Comparison of ENCODE assay signal across 12 mouse cellular contexts in the genomic region with DNA sequence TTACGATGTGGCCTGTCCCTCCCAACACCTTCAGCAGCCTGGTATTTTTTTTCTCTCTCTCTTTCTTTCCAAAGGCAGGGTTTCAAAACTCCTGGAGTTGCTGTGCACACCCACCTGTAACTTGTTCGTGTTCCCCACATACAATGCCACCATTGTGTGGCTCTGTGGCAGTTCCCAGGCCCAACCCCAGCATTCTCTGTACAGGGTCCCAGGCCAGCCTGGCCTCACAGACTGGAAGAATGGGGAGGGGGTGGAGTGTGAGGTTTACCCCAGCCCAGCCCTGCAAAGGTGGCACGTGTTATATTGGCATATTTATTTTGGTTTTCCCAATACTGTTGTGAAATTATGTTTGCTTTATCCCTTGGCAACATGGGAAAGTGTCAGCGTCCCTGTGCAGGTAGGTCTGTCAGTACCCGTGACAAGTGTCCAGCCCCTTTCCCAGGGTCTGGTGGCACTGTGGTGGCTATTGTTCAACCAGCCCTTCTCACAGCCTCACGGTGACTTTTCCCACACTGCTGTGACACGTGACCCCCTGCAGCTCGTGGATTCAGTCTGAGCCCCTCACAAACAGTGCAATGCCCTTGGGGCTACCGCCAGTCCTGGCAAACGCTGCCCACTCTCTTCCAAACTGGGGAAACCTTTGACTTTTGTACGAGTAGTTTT.
A peak's percentile ranks its signal among the peaks of the same experiment; 100 is the strongest.
DNase-seq lines count a peak whose midpoint lies in the region; ATAC-seq lines count a peak whose summit lies in the region.
"Had no signal": no experiment of that assay in that cellular context is flagged by ENCODE, and none has a peak within 500 bp of the region (broad histone marks: within the 10 kb centered on the region; RNA-seq: fewer than 3 reads in every experiment).

No protein-coding gene starts in this region.

- H3K4me3 ChIP-seq in kidney, embryonic 16.5 days (ENCODE audit: low read length): no peak overlapping the region
- H3K4me3 ChIP-seq in embryonic facial prominence, embryonic 10.5 days: no peak overlapping the region
- no peak overlapping the region for H3K4me3 ChIP-seq in liver, embryonic 16.5 days (ENCODE audit: low read depth, low read length)
- H3K4me3 ChIP-seq: neural tube, embryonic 12.5 days had no signal

- peak; percentile 33 for ATAC-seq in kidney, embryonic 16.5 days (ENCODE audit: low FRiP score, low TSS enrichment)
- peak; percentile 49 for ATAC-seq in liver, embryonic 16.5 days (ENCODE audit: low read depth)
- no peak for ATAC-seq in inflammation-experienced regulatory T-cells, adult 6 months

- no peaks in the 10 kb centered on the region for H3K9me3 ChIP-seq in kidney, embryonic 16.5 days (ENCODE audit: low read length)
- no peaks in the 10 kb centered on the region for H3K9me3 ChIP-seq in embryonic facial prominence, embryonic 10.5 days
- H3K9me3 ChIP-seq in liver, embryonic 16.5 days (replicated peaks; ENCODE audit: control insufficient read depth, low read length): no peaks in the 10 kb centered on the region
- H3K9me3 ChIP-seq: neural tube, embryonic 12.5 days had no signal

- H3K27ac ChIP-seq in kidney, embryonic 16.5 days (ENCODE audit: low read length): peak overlapping the region; percentile 26; the same call in 1 of the 2 replicates
- H3K27ac ChIP-seq in embryonic facial prominence, embryonic 10.5 days (replicated peaks): no peak overlapping the region
- H3K27ac ChIP-seq in liver, embryonic 16.5 days (ENCODE audit: low read length): no peak overlapping the region
- H3K27ac ChIP-seq: liver, embryonic 14.5 days; neural tube, embryonic 12.5 days had no signal

- 40% methylated on average over 11 of the region's 11 CpGs for WGBS in kidney, embryonic 16.5 days
- WGBS in embryonic facial prominence, embryonic 10.5 days: 39% methylated on average over 11 of the region's 11 CpGs
- WGBS in liver, embryonic 16.5 days (ENCODE audit: insufficient replicate concordance): 61% methylated on average over 11 of the region's 11 CpGs

- peaks cover 22% of the 10 kb centered on the region for H3K4me1 ChIP-seq in kidney, embryonic 16.5 days (ENCODE audit: insufficient read depth, low read length)
- H3K4me1 ChIP-seq in embryonic facial prominence, embryonic 10.5 days: peaks cover 21% of the 10 kb centered on the region
- peaks cover 11% of the 10 kb centered on the region for H3K4me1 ChIP-seq in liver, embryonic 16.5 days (ENCODE audit: control insufficient read depth, low read depth, low read length)

- H3K4me2 ChIP-seq in kidney, embryonic 16.5 days (replicated peaks; ENCODE audit: low read depth, low read length): no peak overlapping the region
- H3K4me2 ChIP-seq in liver, embryonic 16.5 days (ENCODE audit: low read depth, low read length): no peak overlapping the region
- H3K4me2 ChIP-seq: neural tube, embryonic 12.5 days had no signal

- H3K27me3 ChIP-seq in kidney, embryonic 16.5 days (ENCODE audit: insufficient read depth, low read length): no peaks in the 10 kb centered on the region
- peaks cover 21% of the 10 kb centered on the region for H3K27me3 ChIP-seq in embryonic facial prominence, embryonic 10.5 days (replicated peaks; ENCODE audit: low read depth, poor library complexity, severe bottlenecking)
- no peaks in the 10 kb centered on the region for H3K27me3 ChIP-seq in liver, embryonic 16.5 days (ENCODE audit: control insufficient read depth, insufficient read depth, low read depth, low read length)
- H3K27me3 ChIP-seq: neural tube, embryonic 12.5 days had no signal

- H3K9ac ChIP-seq in kidney, embryonic 16.5 days (replicated peaks; ENCODE audit: low read length): no peak overlapping the region
- no peak overlapping the region for H3K9ac ChIP-seq in liver, embryonic 16.5 days (ENCODE audit: low read depth, low read length)
- H3K9ac ChIP-seq: neural tube, embryonic 12.5 days had no signal

- H3K36me3 ChIP-seq in kidney, embryonic 16.5 days (ENCODE audit: insufficient read depth, low read length): no peaks in the 10 kb centered on the region
- no peaks in the 10 kb centered on the region for H3K36me3 ChIP-seq in embryonic facial prominence, embryonic 10.5 days (replicated peaks)
- no peaks in the 10 kb centered on the region for H3K36me3 ChIP-seq in liver, embryonic 16.5 days (ENCODE audit: control insufficient read depth, insufficient read depth)
- H3K36me3 ChIP-seq: neural tube, embryonic 12.5 days had no signal

- DNase-seq in kidney, adult 8-10 months: no peak
- peak; percentile 17 for DNase-seq in embryonic facial prominence, embryonic 10.5 days (ENCODE audit: low spot score)
- DNase-seq in forelimb bud, embryonic 11.5 days (ENCODE audit: low read depth, low spot score): peak; percentile 57
- DNase-seq in MN1 (ENCODE audit: low spot score): no peak
- DNase-seq: cerebellum, adult 9-10 months; gastrocnemius, postnatal 25 days; right cerebral cortex, postnatal 25 days had no signal

Comparison
In these comparisons a context has a peak if more than half of its experiments do, and no peak if none do; other contexts are left out.
1. DNase-seq: peak in embryonic facial prominence, embryonic 10.5 days (single experiment) and forelimb bud, embryonic 11.5 days (single experiment); none in kidney, adult 8-10 months (0 of 2) and MN1 (single experiment).